Mouse (Mus musculus) 416B (cell line): Measurements from ENCODE around the gene Phb2.

Source experiments
- DNase-seq: peaks from one replicate; pipeline ENCODE4 v3.0.0; 2011; ENCODE audit warnings: low read depth

The Phb2 gene

GRCm38 (mm10) chr6:124746654-124747632, 34.8 kb downstream of the Phb2 start:
- DNase-seq = no peak

GRCm38 (mm10) chr6:124750405-124750804, 38.3 kb downstream of the Phb2 start:
- DNase-seq = no peak

GRCm38 (mm10) chr6:124753861-124754260, 41.7 kb downstream of the Phb2 start:
- peak; percentile 21 for DNase-seq

GRCm38 (mm10) chr6:124755306-124755705, 43.2 kb downstream of the Phb2 start:
- DNase-seq = no peak

- DNase-seq = peak; percentile 66
Observed at GRCm38 (mm10) chr6:124755831-124756595, 43.9 kb downstream of the Phb2 start, which contains the start of the genes Gm45234 and Atn1. Gm45234 (minus strand) TSS chr6:124756021. Atn1 (minus strand) TSS chr6:124756524.

- DNase-seq = peak; percentile 72
Observed at GRCm38 (mm10) chr6:124756652-124757350, 44.7 kb downstream of the Phb2 start.

- DNase-seq = peak; percentile 36
Observed at GRCm38 (mm10) chr6:124757351-124757880, 45.3 kb downstream of the Phb2 start.

- peak; percentile 56 for DNase-seq
Observed at GRCm38 (mm10) chr6:124757909-124758848, 46.0 kb downstream of the Phb2 start.

- no peak for DNase-seq
Observed at GRCm38 (mm10) chr6:124758849-124759232, 46.7 kb downstream of the Phb2 start.

GRCm38 (mm10) chr6:124759259-124759658, 47.1 kb downstream of the Phb2 start:
- DNase-seq = peak; percentile 97

GRCm38 (mm10) chr6:124765951-124766350, 53.8 kb downstream of the Phb2 start:
- DNase-seq = no peak
